Mouse (Mus musculus): Measurements from ENCODE around the gene Rcn3.

GRCm38 (mm10) chr7:45129776-45130512 is 37.9 kb upstream of the Rcn3 start:
- TF ChIP-seq CTCF (IDR thresholded peaks at IDR 0.05; ENCODE audit: low read depth, low read length) = no peak
- TF ChIP-seq POLR2A (IDR thresholded peaks at IDR 0.05; ENCODE audit: borderline replicate concordance, low read depth, low read length) = no peak

Measured in bone marrow macrophage, adult 2 months (primary cell).